Mouse (Mus musculus) kidney, embryonic 15.5 days (tissue): Measurements from ENCODE around the gene Dock7. TPM values are rescaled to one million over a fixed set of nuclear protein-coding genes. Genes with fewer than 3 reads are reported as not detected.

Source experiments
- ATAC-seq: fragments of 200-750 bp; cut with Nextera tagmentation; replicated peaks from 2 replicates; pipeline ENCODE4 v1.8.0; 2017; ENCODE audit warnings: moderate TSS enrichment; ENCODE audit not compliant: low FRiP score
- H3K27ac ChIP-seq: fragments of 300-500 bp; sonication (generic); 2 replicates; pipeline ENCODE4 v1.5.1; 2015; ENCODE audit warnings: mild to moderate bottlenecking, inconsistent platforms
- H3K27me3 ChIP-seq: fragments of 300-500 bp; sonication (generic); 2 replicates; pipeline ENCODE4 v1.6.1; 2015; ENCODE audit warnings: inconsistent platforms
- H3K36me3 ChIP-seq: fragments of 300-500 bp; sonication (generic); 2 replicates; pipeline ENCODE4 v1.6.1; 2015; ENCODE audit warnings: inconsistent platforms
- H3K4me1 ChIP-seq: fragments of 300-500 bp; sonication (generic); 2 replicates; pipeline ENCODE4 v1.6.1; 2015; ENCODE audit warnings: inconsistent platforms
- H3K4me2 ChIP-seq: fragments of 300-500 bp; sonication (generic); 2 replicates; pipeline ENCODE4 v1.6.1; 2015; ENCODE audit warnings: moderate library complexity, mild to moderate bottlenecking, inconsistent platforms
- H3K4me3 ChIP-seq: fragments of 300-500 bp; sonication (generic); replicated peaks from 2 replicates; pipeline ENCODE4 v1.5.1; 2015; ENCODE audit warnings: mild to moderate bottlenecking, inconsistent platforms
- H3K9ac ChIP-seq: fragments of 300-500 bp; sonication (generic); 2 replicates; pipeline ENCODE4 v1.6.1; 2015; ENCODE audit warnings: mild to moderate bottlenecking, inconsistent platforms
- H3K9me3 ChIP-seq: fragments of 300-500 bp; sonication (generic); replicated peaks from 2 replicates; pipeline ENCODE4 v1.6.1; 2016; ENCODE audit warnings: inconsistent platforms
- WGBS: fragments of 180-500 bp; shearing (Covaris S2); methylation state at CpG from one replicate; pipeline ENCODE4 v1.1.7; 2015; ENCODE audit warnings: mixed read lengths; 5-methylcytosine and 5-hydroxymethylcytosine counted together
- polyA plus RNA-seq: library from polyadenylated mRNA; unstranded; fragments of >200 nt; fragmentation: Nextera tagmentation; extraction: Ambion mirVana; gene quantifications from 2 replicates; pipeline ENCODE4 v1.2.1, GENCODE M21; 2015

Gene Dock7
- polyA plus RNA-seq, 1 experiment from 2014 or later: 60.1 TPM

DNA sequence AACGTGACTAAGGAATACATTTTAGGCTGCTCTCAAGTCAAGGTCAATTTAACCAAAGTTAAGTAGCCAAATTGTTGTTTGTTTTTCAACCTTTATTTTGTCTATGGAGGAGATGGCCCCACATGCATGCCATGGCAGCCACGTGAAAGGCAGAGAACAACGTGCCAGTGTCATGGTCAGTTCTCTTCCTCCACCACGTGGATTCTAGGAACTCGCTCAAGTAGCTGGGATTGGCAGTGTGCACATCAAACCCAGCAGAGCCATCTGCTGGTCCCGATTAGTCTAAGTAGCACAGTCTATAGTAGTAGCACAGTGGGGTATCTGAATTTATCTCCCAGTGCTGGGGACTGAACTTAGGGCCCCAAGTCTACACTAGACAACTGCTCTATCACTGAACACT, 51.9 kb downstream of the Dock7 start:
- no peaks in the 10 kb centered on the region for H3K27me3 ChIP-seq
- H3K4me2 ChIP-seq: no peak overlapping the region
- H3K9ac ChIP-seq: no peak overlapping the region
- H3K27ac ChIP-seq: no peak overlapping the region
- ATAC-seq: no peak
- no peaks in the 10 kb centered on the region for H3K9me3 ChIP-seq
- H3K4me3 ChIP-seq: no peak overlapping the region
- no peaks in the 10 kb centered on the region; the same call in 1 of the 2 replicates for H3K4me1 ChIP-seq
- peaks cover 71% of the 10 kb centered on the region for H3K36me3 ChIP-seq
- 88% methylated on average over 6 of the region's 6 CpGs for WGBS

DNA sequence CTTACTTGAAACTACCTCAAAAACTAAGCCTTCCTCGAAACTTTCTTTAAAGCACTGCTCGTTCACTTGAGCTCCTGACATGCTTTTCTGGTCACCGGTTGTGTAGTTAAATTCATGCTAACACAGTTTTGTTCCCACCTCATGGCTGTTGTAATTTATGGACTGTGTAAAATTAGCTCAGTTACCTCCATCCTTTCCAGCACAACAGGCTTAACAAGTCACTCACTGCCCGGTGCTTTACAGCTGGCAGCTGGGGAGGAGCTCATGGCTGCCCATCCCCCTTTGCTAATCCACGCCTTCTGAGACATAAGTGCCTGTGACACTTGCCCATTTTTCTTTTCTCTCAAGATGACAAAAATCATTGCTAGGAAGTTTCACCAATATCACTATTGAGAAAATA, 56.2 kb downstream of the Dock7 start:
- 21% methylated on average over 5 of the region's 5 CpGs for WGBS
- no peak overlapping the region for H3K4me3 ChIP-seq
- no peaks in the 10 kb centered on the region for H3K9me3 ChIP-seq
- no peak overlapping the region for H3K9ac ChIP-seq
- H3K4me2 ChIP-seq: no peak overlapping the region
- H3K27ac ChIP-seq: no peak overlapping the region
- ATAC-seq: peak; percentile 91
- H3K36me3 ChIP-seq: peaks cover 62% of the 10 kb centered on the region
- H3K4me1 ChIP-seq: peaks cover 2% of the 10 kb centered on the region
- H3K27me3 ChIP-seq: no peaks in the 10 kb centered on the region

DNA sequence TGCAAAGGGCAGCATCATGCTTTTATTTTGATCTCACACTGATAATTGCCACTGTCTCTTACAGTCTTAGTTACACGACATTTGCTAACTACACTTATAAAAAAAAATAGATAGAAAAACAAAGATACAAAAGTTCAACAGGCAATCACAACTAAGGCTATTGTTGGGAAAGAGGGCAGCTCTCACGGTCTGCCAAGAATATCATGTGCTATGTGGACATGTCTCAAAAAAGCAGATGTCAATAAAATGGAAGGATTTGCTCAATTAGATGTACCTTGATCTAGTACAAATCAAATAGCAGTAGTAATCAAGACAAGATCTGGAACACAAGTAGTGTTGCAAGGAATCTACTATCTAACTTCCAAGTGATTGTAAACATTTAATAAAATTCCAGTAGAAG, 72.1 kb downstream of the Dock7 start:
- no peak for ATAC-seq
- H3K36me3 ChIP-seq: peaks cover 46% of the 10 kb centered on the region
- H3K4me1 ChIP-seq: no peaks in the 10 kb centered on the region
- H3K9me3 ChIP-seq: no peaks in the 10 kb centered on the region
- no peaks in the 10 kb centered on the region for H3K27me3 ChIP-seq
- 84% methylated on average over 2 of the region's 2 CpGs for WGBS
- no peak overlapping the region for H3K4me3 ChIP-seq
- H3K27ac ChIP-seq: no peak overlapping the region
- H3K9ac ChIP-seq: no peak overlapping the region
- no peak overlapping the region for H3K4me2 ChIP-seq

DNA sequence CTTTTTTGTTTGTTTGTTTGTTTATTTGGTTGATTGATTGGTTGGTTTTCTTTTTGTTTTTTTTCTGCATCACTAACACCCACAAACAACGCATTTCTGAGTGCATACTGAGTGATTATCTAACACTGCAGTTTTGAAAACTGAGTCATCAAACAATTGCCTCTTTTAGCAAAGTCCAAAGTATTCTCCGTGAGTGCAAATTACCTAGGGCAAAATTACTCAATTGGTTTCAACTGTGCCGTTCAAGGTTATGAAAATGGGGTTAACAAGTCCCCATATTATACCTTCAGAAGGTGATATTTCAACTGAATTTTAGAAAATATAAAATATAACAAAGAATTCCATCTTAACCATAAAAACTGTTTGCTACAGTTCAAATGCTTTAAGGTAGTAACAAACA, 74.2 kb downstream of the Dock7 start:
- H3K4me2 ChIP-seq: no peak overlapping the region
- WGBS: 79% methylated on average over 3 of the region's 3 CpGs
- no peak overlapping the region for H3K27ac ChIP-seq
- H3K9ac ChIP-seq: no peak overlapping the region
- H3K36me3 ChIP-seq: peaks cover 53% of the 10 kb centered on the region
- no peak overlapping the region for H3K4me3 ChIP-seq
- ATAC-seq: no peak
- H3K27me3 ChIP-seq: no peaks in the 10 kb centered on the region
- H3K9me3 ChIP-seq: no peaks in the 10 kb centered on the region
- H3K4me1 ChIP-seq: no peaks in the 10 kb centered on the region

DNA sequence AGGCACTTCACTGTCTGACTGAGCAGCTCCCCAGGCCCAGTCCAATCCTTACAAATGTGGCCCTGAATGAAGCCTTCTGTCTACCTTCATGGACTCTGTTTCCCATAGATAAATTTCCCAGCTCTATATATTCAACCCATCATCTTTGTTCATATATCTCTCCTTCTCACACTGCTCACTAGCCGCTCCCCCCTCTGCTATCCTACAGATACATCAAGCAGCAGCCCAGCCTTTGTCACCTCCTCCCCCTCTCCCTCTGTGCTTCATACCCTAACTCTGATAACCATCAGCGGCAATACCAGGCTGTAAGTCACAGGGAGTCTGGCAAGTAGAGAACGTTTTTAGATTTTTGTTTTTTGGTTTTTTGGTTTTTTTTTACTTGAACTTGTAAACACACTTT, 75.9 kb downstream of the Dock7 start:
- no peaks in the 10 kb centered on the region for H3K4me1 ChIP-seq
- H3K4me2 ChIP-seq: no peak overlapping the region
- ATAC-seq: no peak
- no peak overlapping the region for H3K9ac ChIP-seq
- no peaks in the 10 kb centered on the region for H3K27me3 ChIP-seq
- no peak overlapping the region for H3K27ac ChIP-seq
- H3K9me3 ChIP-seq: no peaks in the 10 kb centered on the region
- no peak overlapping the region for H3K4me3 ChIP-seq
- 73% methylated on average over 3 of the region's 3 CpGs for WGBS
- H3K36me3 ChIP-seq: peaks cover 55% of the 10 kb centered on the region

DNA sequence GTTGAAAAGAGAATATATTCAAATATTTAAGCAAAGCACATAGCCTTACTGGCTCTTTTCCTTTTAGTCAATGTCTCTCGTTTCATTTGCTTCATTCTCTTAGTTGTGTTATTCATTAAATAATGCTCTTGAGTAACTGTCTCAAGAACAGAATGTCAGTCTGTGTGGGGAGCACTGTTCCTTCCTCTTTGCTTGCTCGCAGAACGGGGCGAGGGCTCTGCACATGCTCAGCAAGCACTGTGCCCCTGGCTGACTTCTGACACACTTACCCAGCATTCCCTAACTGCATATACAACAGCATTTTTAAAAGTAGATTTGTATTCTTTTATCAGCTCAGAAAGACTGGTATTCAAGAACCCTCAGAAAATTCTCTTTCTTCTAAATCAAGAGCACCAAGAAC, 87.8 kb downstream of the Dock7 start:
- Histone ChIP-seq H3K9me3 (no peaks in the 10 kb centered on the region), H3K27ac (no peak overlapping the region), H3K36me3 (no peaks in the 10 kb centered on the region), H3K4me2 (no peak overlapping the region), H3K4me1 (no peaks in the 10 kb centered on the region), H3K27me3 (no peaks in the 10 kb centered on the region), H3K4me3 (no peak overlapping the region), H3K9ac (no peak overlapping the region)
- 80% methylated on average over 4 of the region's 4 CpGs for WGBS
- ATAC-seq: no peak

DNA sequence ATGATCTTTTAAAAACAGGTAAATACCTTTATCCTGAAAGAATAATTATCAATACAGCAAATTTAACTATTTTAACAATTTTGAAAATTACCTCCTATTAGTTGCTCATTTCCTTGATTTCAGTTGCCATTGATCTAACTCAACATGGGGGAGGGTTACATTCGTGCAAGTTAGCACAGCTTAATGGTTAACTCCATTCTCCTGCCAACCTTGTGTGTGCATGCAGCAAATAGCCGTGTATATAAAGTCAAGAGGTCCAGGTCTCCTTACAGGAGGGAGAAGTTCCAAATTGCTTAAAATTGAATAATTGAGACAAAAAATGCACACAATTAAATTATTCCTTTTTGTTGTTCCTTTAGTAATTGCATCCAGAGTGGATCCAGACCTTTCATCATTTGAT, 90.0 kb downstream of the Dock7 start, which contains the start of gene Angptl3:
Angptl3 (plus strand) TSS at position 269 of the 400 bp plus-strand sequence.
- no peak within 1 kb of the TSS for H3K27ac ChIP-seq
- 61% methylated on average over 2 of the region's 2 CpGs for WGBS
- H3K9ac ChIP-seq: no peak within 1 kb of the TSS
- no peak for ATAC-seq
- no peak within 1 kb of the TSS for H3K4me3 ChIP-seq
- H3K4me2 ChIP-seq: no peak within 1 kb of the TSS
- no peaks in the 10 kb centered on the region for H3K36me3 ChIP-seq
- no peaks in the 10 kb centered on the region for H3K27me3 ChIP-seq
- H3K9me3 ChIP-seq: no peaks in the 10 kb centered on the region
- H3K4me1 ChIP-seq: no peaks in the 10 kb centered on the region

DNA sequence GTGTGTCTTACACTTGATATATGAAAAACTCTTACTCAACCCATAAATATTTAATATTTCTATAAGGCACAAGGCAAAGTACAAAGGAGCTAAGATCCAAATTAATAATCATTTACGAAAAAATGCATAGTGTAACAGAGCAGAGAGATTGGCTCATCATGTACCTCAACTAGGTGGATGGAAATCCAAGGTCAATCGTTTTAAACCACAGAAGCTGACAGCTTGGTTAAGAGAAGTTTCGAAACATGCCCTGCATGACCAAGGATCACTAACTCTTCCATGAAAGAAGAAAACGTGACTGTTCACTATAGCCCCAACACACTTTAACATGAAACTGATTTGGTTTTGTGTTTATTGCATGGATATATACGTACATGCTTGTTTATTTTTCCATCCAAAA, 92.3 kb downstream of the Dock7 start:
- Histone ChIP-seq H3K4me2 (no peak overlapping the region), H3K27ac (no peak overlapping the region), H3K27me3 (no peaks in the 10 kb centered on the region), H3K4me3 (no peak overlapping the region), H3K9ac (no peak overlapping the region), H3K4me1 (no peaks in the 10 kb centered on the region), H3K36me3 (no peaks in the 10 kb centered on the region), H3K9me3 (no peaks in the 10 kb centered on the region)
- WGBS: 90% methylated on average over 5 of the region's 5 CpGs
- ATAC-seq: no peak

DNA sequence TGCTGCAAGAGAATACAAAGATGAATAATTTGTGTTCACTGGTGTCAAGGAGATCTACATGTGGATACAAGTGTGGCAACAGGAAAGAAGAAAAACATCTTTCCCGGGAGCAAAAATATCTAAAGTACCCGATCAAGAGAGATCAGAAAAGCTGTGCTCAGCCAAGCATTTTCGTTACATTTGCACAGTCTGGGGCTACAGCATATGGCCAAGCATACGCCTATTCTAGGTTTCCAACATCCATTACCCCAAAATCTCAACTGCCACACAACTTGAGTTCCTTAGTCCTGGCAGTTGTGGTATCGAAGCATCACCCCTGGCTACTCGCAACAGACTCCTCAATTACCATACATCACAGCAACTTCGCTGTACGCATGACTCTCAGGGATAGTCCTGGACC, 98.5 kb downstream of the Dock7 start:
- Histone ChIP-seq H3K9me3 (no peaks in the 10 kb centered on the region), H3K9ac (no peak overlapping the region), H3K4me1 (no peaks in the 10 kb centered on the region), H3K4me3 (no peak overlapping the region), H3K4me2 (no peak overlapping the region), H3K36me3 (peaks cover 38% of the 10 kb centered on the region), H3K27ac (no peak overlapping the region), H3K27me3 (no peaks in the 10 kb centered on the region)
- no peak for ATAC-seq
- 88% methylated on average over 8 of the region's 8 CpGs for WGBS

DNA sequence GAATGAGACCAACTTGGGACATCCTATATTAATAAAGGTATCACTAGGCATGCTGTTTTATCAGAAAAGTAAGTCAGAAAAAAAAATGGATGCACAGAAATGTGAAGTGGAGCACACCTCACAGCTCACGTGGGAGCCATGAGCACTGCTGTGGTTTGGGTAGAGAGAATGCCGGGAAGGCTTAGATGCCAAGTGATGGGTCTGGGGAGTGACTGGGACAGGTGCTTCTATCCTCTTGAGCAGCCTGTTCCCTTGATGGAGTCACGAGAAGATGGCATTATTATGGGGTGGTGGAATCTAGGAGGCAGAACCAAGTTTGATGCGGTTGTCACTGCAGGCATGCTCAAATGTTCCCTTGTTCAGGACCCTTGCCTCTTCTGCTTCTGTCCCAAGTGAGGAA, 109.7 kb downstream of the Dock7 start:
- no peak for ATAC-seq
- 89% methylated on average over 4 of the region's 4 CpGs for WGBS
- Histone ChIP-seq H3K27me3 (no peaks in the 10 kb centered on the region), H3K9ac (no peak overlapping the region), H3K27ac (no peak overlapping the region), H3K4me3 (no peak overlapping the region), H3K9me3 (no peaks in the 10 kb centered on the region), H3K4me1 (no peaks in the 10 kb centered on the region), H3K4me2 (no peak overlapping the region), H3K36me3 (peaks cover 66% of the 10 kb centered on the region)

DNA sequence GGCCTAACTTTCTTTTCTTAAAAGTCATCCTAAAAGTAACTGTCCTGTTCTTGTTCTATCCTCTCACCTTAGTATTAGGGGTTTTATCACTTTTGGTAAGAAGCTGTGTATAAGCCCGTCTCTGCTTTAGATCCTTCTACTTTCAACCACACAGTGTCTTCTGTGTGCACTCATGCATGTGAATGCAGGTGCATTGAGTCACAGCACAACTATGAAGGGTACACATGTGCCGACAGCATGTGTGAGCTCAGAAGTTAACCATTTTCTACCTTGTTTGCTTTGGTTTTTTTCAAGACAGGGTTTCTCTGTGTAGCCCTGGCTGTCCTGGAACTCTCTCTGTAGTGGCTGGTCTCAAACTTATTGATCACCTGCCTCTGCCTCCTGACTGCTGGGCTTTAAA, 114.4 kb downstream of the Dock7 start:
- H3K9me3 ChIP-seq: no peaks in the 10 kb centered on the region
- no peak overlapping the region for H3K9ac ChIP-seq
- H3K4me2 ChIP-seq: no peak overlapping the region
- H3K4me3 ChIP-seq: no peak overlapping the region
- H3K36me3 ChIP-seq: peaks cover 46% of the 10 kb centered on the region
- no peaks in the 10 kb centered on the region for H3K27me3 ChIP-seq
- ATAC-seq: no peak
- WGBS: 62% methylated on average over 2 of the region's 2 CpGs
- no peaks in the 10 kb centered on the region for H3K4me1 ChIP-seq
- H3K27ac ChIP-seq: no peak overlapping the region

DNA sequence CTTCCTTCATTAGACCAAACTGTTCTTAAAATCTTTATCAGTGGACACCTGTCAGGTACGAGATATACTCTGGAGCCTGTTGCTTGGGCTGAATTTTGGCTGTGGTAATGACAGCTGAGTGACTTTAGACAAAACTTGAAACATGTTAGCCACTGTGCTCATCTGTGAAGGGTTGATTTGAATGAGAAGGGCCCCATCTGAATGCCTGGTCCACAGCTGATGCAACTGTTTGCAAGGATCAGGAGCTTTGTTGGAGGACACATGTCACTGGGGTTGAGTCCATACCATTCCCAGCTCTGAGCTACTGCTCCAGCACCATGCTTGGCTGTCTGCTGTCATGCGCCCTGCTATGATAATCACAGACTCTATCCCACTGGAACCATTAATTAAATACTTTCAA, 115.1 kb downstream of the Dock7 start:
- no peak overlapping the region for H3K27ac ChIP-seq
- no peaks in the 10 kb centered on the region for H3K9me3 ChIP-seq
- 86% methylated on average over 2 of the region's 2 CpGs for WGBS
- no peaks in the 10 kb centered on the region for H3K4me1 ChIP-seq
- no peaks in the 10 kb centered on the region for H3K27me3 ChIP-seq
- H3K4me3 ChIP-seq: no peak overlapping the region
- no peak overlapping the region for H3K4me2 ChIP-seq
- no peak overlapping the region for H3K9ac ChIP-seq
- peaks cover 39% of the 10 kb centered on the region for H3K36me3 ChIP-seq
- no peak for ATAC-seq

DNA sequence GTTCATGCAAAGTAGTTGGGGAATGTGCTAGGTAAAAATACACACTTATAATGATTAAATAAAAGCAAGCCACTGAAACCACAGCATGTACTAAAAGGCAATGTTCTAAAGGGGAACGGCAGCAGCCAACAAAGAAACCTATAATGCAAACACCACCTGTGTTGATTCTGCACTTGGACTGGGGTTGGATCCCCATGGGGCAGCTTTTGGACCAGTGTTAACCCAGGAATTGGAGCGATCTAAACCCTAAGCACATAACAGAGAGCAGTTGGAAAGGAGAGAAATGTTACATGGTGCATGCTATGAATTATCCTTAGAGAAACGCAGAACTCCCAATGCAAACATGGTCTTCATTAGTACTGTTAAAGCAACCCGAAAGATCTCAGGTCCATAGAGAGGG, 127.2 kb downstream of the Dock7 start:
- Histone ChIP-seq H3K9me3 (no peaks in the 10 kb centered on the region), H3K4me3 (no peak overlapping the region), H3K27ac (no peak overlapping the region), H3K27me3 (no peaks in the 10 kb centered on the region), H3K4me2 (no peak overlapping the region), H3K9ac (no peak overlapping the region), H3K4me1 (no peaks in the 10 kb centered on the region), H3K36me3 (peaks cover 30% of the 10 kb centered on the region)
- WGBS: 86% methylated on average over 4 of the region's 4 CpGs
- no peak for ATAC-seq
